Mouse (Mus musculus): ENCODE data around the gene B430305J03Rik. TPM values are rescaled to one million over a fixed set of nuclear protein-coding genes. Genes with fewer than 3 reads are reported as not detected.

The B430305J03Rik gene
- polyA plus RNA-seq, 1 experiment, result 2.4 TPM

GRCm38 (mm10) chr3:61376001-61376400 lies 10.2 kb upstream of the B430305J03Rik start:
- H3ac ChIP-seq (ENCODE audit: control insufficient read depth, insufficient read length), result no peak overlapping the region
- H3K4me3 ChIP-seq, result no peak overlapping the region
- TF ChIP-seq MYOD1 (IDR thresholded peaks at IDR 0.05; ENCODE audit: control insufficient read depth in 1 of 3, insufficient read length in 2 of 3, low read depth in 2 of 3), result no peak
- TF ChIP-seq E2F4 (IDR thresholded peaks at IDR 0.05; ENCODE audit: insufficient read depth), result no peak
- no peak for TF ChIP-seq TCF12 (IDR thresholded peaks at IDR 0.05; ENCODE audit: insufficient read depth, poor library complexity, severe bottlenecking)
- TF ChIP-seq MAX (IDR thresholded peaks at IDR 0.05; ENCODE audit: low read depth), result no peak
- no peak for TF ChIP-seq USF1 (IDR thresholded peaks at IDR 0.05; ENCODE audit: low read depth)
- TF ChIP-seq MYOG (IDR thresholded peaks at IDR 0.05; ENCODE audit: control insufficient read depth in 1 of 3, insufficient read depth in 1 of 3, insufficient read length in 2 of 3, low read depth in 2 of 3), result no peak
- no peak for TF ChIP-seq SRF (IDR thresholded peaks at IDR 0.05; ENCODE audit: control insufficient read depth, insufficient read length, low read depth)
- TF ChIP-seq POLR2AphosphoS2 (IDR thresholded peaks at IDR 0.05; ENCODE audit: insufficient read length, low read depth), result no peak
- no peaks in the 10 kb centered on the region for H3K79me2 ChIP-seq (ENCODE audit: control insufficient read depth, insufficient read depth)
- no peaks in the 10 kb centered on the region for H3K36me3 ChIP-seq (ENCODE audit: control insufficient read depth, insufficient read depth)
- no peaks in the 10 kb centered on the region for H3K27me3 ChIP-seq (ENCODE audit: control insufficient read depth, insufficient read depth, insufficient read length)
- no peak overlapping the region for H3K4me2 ChIP-seq (ENCODE audit: low read depth)

- no peak for TF ChIP-seq USF1 (IDR thresholded peaks at IDR 0.05; ENCODE audit: low read depth)
- TF ChIP-seq TCF12 (IDR thresholded peaks at IDR 0.05; ENCODE audit: insufficient read depth, poor library complexity, severe bottlenecking), result no peak
- no peak for TF ChIP-seq E2F4 (IDR thresholded peaks at IDR 0.05; ENCODE audit: insufficient read depth)
- Histone ChIP-seq H3K27me3 (ENCODE audit: control insufficient read depth, insufficient read depth, insufficient read length) (no peaks in the 10 kb centered on the region), H3K79me2 (ENCODE audit: control insufficient read depth, insufficient read depth) (peaks cover 52% of the 10 kb centered on the region), H3K4me3 (no peak overlapping the region), H3ac (ENCODE audit: control insufficient read depth, insufficient read length) (no peak overlapping the region), H3K4me2 (ENCODE audit: low read depth) (peak overlapping the region; percentile 76), H3K36me3 (ENCODE audit: control insufficient read depth, insufficient read depth) (peaks cover 7% of the 10 kb centered on the region)
These were observed 2.7 kb upstream of the B430305J03Rik start for GRCm38 (mm10) chr3:61368446-61368845.

GRCm38 (mm10) chr3:61364978-61365778 lies 573 bp downstream of the B430305J03Rik start:
- Histone ChIP-seq H3K4me3 (peak overlapping the region; percentile 99), H3K4me2 (ENCODE audit: low read depth) (peak overlapping the region; percentile 76), H3K79me2 (ENCODE audit: control insufficient read depth, insufficient read depth) (peaks cover 52% of the 10 kb centered on the region), H3K36me3 (ENCODE audit: control insufficient read depth, insufficient read depth) (peaks cover 2% of the 10 kb centered on the region), H3ac (ENCODE audit: control insufficient read depth, insufficient read length) (peak overlapping the region; percentile 60), H3K27me3 (ENCODE audit: control insufficient read depth, insufficient read depth, insufficient read length) (no peaks in the 10 kb centered on the region)
- TF ChIP-seq TCF12 (IDR thresholded peaks at IDR 0.05; ENCODE audit: insufficient read depth, poor library complexity, severe bottlenecking), result no peak
- no peak for TF ChIP-seq POLR2AphosphoS2 (IDR thresholded peaks at IDR 0.05; ENCODE audit: insufficient read length, low read depth)
- peak; percentile 43 for TF ChIP-seq POLR2A (IDR thresholded peaks at IDR 0.05; ENCODE audit: insufficient read length, low read depth)
- TF ChIP-seq E2F4 (IDR thresholded peaks at IDR 0.05; ENCODE audit: insufficient read depth), result no peak
- TF ChIP-seq REST (IDR thresholded peaks at IDR 0.05; ENCODE audit: insufficient read depth, insufficient read length), result no peak
- TF ChIP-seq MYOG (IDR thresholded peaks at IDR 0.05; ENCODE audit: control insufficient read depth in 1 of 3, insufficient read depth in 1 of 3, insufficient read length in 2 of 3, low read depth in 2 of 3), result no peak
- no peak for TF ChIP-seq MAX (IDR thresholded peaks at IDR 0.05; ENCODE audit: low read depth)

GRCm38 (mm10) chr3:61364661-61364977 lies 1.1 kb downstream of the B430305J03Rik start:
- H3K4me2 ChIP-seq (ENCODE audit: low read depth), result peak overlapping the region; percentile 76
- no peak for TF ChIP-seq CEBPB (IDR thresholded peaks at IDR 0.05; ENCODE audit: insufficient read depth, poor library complexity, severe bottlenecking)
- TF ChIP-seq MYOD1 (IDR thresholded peaks at IDR 0.05; ENCODE audit: control insufficient read depth in 1 of 3, insufficient read length in 2 of 3, low read depth in 2 of 3), result no peak
- TF ChIP-seq MYOG (IDR thresholded peaks at IDR 0.05; ENCODE audit: control insufficient read depth in 1 of 3, insufficient read depth in 1 of 3, insufficient read length in 2 of 3, low read depth in 2 of 3), result no peak
- no peak for TF ChIP-seq USF1 (IDR thresholded peaks at IDR 0.05; ENCODE audit: low read depth)
- no peaks in the 10 kb centered on the region for H3K36me3 ChIP-seq (ENCODE audit: control insufficient read depth, insufficient read depth)
- H3ac ChIP-seq (ENCODE audit: control insufficient read depth, insufficient read length), result peak overlapping the region; percentile 60
- peak overlapping the region; percentile 99 for H3K4me3 ChIP-seq
- peaks cover 48% of the 10 kb centered on the region for H3K79me2 ChIP-seq (ENCODE audit: control insufficient read depth, insufficient read depth)
- H3K27me3 ChIP-seq (ENCODE audit: control insufficient read depth, insufficient read depth, insufficient read length), result no peaks in the 10 kb centered on the region

GRCm38 (mm10) chr3:61363989-61364660 lies 1.6 kb downstream of the B430305J03Rik start:
- no peaks in the 10 kb centered on the region for H3K36me3 ChIP-seq (ENCODE audit: control insufficient read depth, insufficient read depth)
- TF ChIP-seq E2F4 (IDR thresholded peaks at IDR 0.05; ENCODE audit: insufficient read depth), result peak; percentile 85
- TF ChIP-seq CEBPB (IDR thresholded peaks at IDR 0.05; ENCODE audit: insufficient read depth, poor library complexity, severe bottlenecking), result no peak
- no peak for TF ChIP-seq MAX (IDR thresholded peaks at IDR 0.05; ENCODE audit: low read depth)
- TF ChIP-seq TCF3 (IDR thresholded peaks at IDR 0.05; ENCODE audit: insufficient read length, low read depth), result no peak
- peak; percentile 52 for TF ChIP-seq REST (IDR thresholded peaks at IDR 0.05; ENCODE audit: insufficient read depth, insufficient read length)
- no peak for TF ChIP-seq USF1 (IDR thresholded peaks at IDR 0.05; ENCODE audit: low read depth)
- TF ChIP-seq SRF (IDR thresholded peaks at IDR 0.05; ENCODE audit: control insufficient read depth, insufficient read length, low read depth), result peak; percentile 55
- TF ChIP-seq POLR2A (IDR thresholded peaks at IDR 0.05; ENCODE audit: insufficient read length, low read depth), result peak; percentile 99
- TF ChIP-seq MYOG (IDR thresholded peaks at IDR 0.05; ENCODE audit: control insufficient read depth in 1 of 3, insufficient read depth in 1 of 3, insufficient read length in 2 of 3, low read depth in 2 of 3), result peak in 2 of 3 experiments; percentile 61
- peak; percentile 98 for TF ChIP-seq POLR2AphosphoS2 (IDR thresholded peaks at IDR 0.05; ENCODE audit: insufficient read length, low read depth)
- TF ChIP-seq MYOD1 (IDR thresholded peaks at IDR 0.05; ENCODE audit: control insufficient read depth in 1 of 3, insufficient read length in 2 of 3, low read depth in 2 of 3), result peak in 1 of 3 experiments; percentile 62
- TF ChIP-seq TCF12 (IDR thresholded peaks at IDR 0.05; ENCODE audit: insufficient read depth, poor library complexity, severe bottlenecking), result no peak

More at GRCm38 (mm10) chr3:61363989-61364660, 1.6 kb downstream of the B430305J03Rik start:
- Histone ChIP-seq H3K79me2 (ENCODE audit: control insufficient read depth, insufficient read depth) (peaks cover 43% of the 10 kb centered on the region), H3K27me3 (ENCODE audit: control insufficient read depth, insufficient read depth, insufficient read length) (no peaks in the 10 kb centered on the region), H3K4me3 (peak overlapping the region; percentile 99), H3K4me2 (ENCODE audit: low read depth) (peak overlapping the region; percentile 84), H3ac (ENCODE audit: control insufficient read depth, insufficient read length) (peak overlapping the region; percentile 60)

Data from myocyte (in vitro differentiated cells).